Mouse (Mus musculus) megakaryocyte, embryonic 14.5 days (primary cell): ENCODE results near the gene Bcl6. TPM values are rescaled to one million over a fixed set of nuclear protein-coding genes. Genes with fewer than 3 reads are reported as not detected.
A peak's percentile ranks its signal among the peaks of the same experiment; 100 is the strongest.

Experiments used
- H3K27me3 ChIP-seq: replicated peaks from 2 replicates; pipeline ENCODE3; 2012; ENCODE audit warnings: inconsistent platforms
- H3K36me3 ChIP-seq: replicated peaks from 2 replicates; pipeline ENCODE3; 2012; ENCODE audit warnings: low read length, inconsistent platforms, mixed read lengths
- H3K4me1 ChIP-seq: 2 replicates; pipeline ENCODE4 v1.6.1; 2012; ENCODE audit warnings: inconsistent platforms
- H3K4me3 ChIP-seq: replicated peaks from 2 replicates; pipeline ENCODE3; 2012; ENCODE audit warnings: moderate library complexity, mild to moderate bottlenecking, inconsistent platforms
- H3K9me3 ChIP-seq: 2 replicates; pipeline ENCODE4 v1.6.1; 2012; ENCODE audit warnings: inconsistent platforms
- FLI1 ChIP-seq: IDR thresholded peaks from 2 replicates; pipeline ENCODE4 v1.6.1; 2012; ENCODE audit warnings: low read length, inconsistent platforms, mixed read lengths
- GATA1 ChIP-seq: IDR thresholded peaks from 3 replicates; pipeline ENCODE4 v1.6.1; 2012; ENCODE audit warnings: mixed read lengths, low read length, inconsistent platforms, borderline replicate concordance
- polyA plus RNA-seq: library from polyadenylated mRNA; stranded (reverse); fragments of >175 nt; gene quantifications from 2 replicates; pipeline ENCODE4 v1.2.3, GENCODE M21; 2012; ENCODE audit warnings: low replicate concordance; ENCODE audit not compliant: insufficient read depth

The Bcl6 gene
- polyA plus RNA-seq, 1 experiment = 3.5 TPM

GRCm38 (mm10) chr16:23991846-23992580 is 3.4 kb upstream of the Bcl6 start:
- Histone ChIP-seq H3K9me3 (no peaks in the 10 kb centered on the region), H3K36me3 (no peaks in the 10 kb centered on the region), H3K4me1 (peaks cover 12% of the 10 kb centered on the region), H3K4me3 (no peak overlapping the region), H3K27me3 (peaks cover 10% of the 10 kb centered on the region)
- no peak for TF ChIP-seq FLI1
- TF ChIP-seq GATA1 = no peak

- TF ChIP-seq GATA1 = no peak
- no peak for TF ChIP-seq FLI1
- Histone ChIP-seq H3K4me1 (peaks cover 21% of the 10 kb centered on the region), H3K27me3 (peaks cover 10% of the 10 kb centered on the region), H3K9me3 (no peaks in the 10 kb centered on the region), H3K4me3 (no peak overlapping the region), H3K36me3 (no peaks in the 10 kb centered on the region)
Observed at GRCm38 (mm10) chr16:23991170-23991569, 2.5 kb upstream of the Bcl6 start.

GRCm38 (mm10) chr16:23990161-23990970 is 1.7 kb upstream of the Bcl6 start:
- Histone ChIP-seq H3K27me3 (peaks cover 10% of the 10 kb centered on the region), H3K36me3 (no peaks in the 10 kb centered on the region), H3K9me3 (no peaks in the 10 kb centered on the region), H3K4me3 (peak overlapping the region; percentile 92), H3K4me1 (peaks cover 28% of the 10 kb centered on the region)
- TF ChIP-seq GATA1 = no peak
- TF ChIP-seq FLI1 = no peak

- H3K4me1 ChIP-seq = peaks cover 35% of the 10 kb centered on the region
- H3K4me3 ChIP-seq = peak overlapping the region; percentile 92
- peaks cover 10% of the 10 kb centered on the region for H3K27me3 ChIP-seq
- TF ChIP-seq GATA1 (no peak), FLI1 (no peak)
- H3K36me3 ChIP-seq = no peaks in the 10 kb centered on the region
- no peaks in the 10 kb centered on the region for H3K9me3 ChIP-seq
Observed at GRCm38 (mm10) chr16:23989209-23990160, 833 bp upstream of the Bcl6 start.

GRCm38 (mm10) chr16:23988157-23988465 is 541 bp downstream of the Bcl6 start:
- peaks cover 47% of the 10 kb centered on the region for H3K4me1 ChIP-seq
- peak overlapping the region; percentile 92 for H3K4me3 ChIP-seq
- H3K36me3 ChIP-seq = no peaks in the 10 kb centered on the region
- no peaks in the 10 kb centered on the region for H3K9me3 ChIP-seq
- TF ChIP-seq FLI1 (no peak), GATA1 (no peak)
- H3K27me3 ChIP-seq = peaks cover 4% of the 10 kb centered on the region

- no peaks in the 10 kb centered on the region for H3K36me3 ChIP-seq
- peak overlapping the region; percentile 92 for H3K4me3 ChIP-seq
- TF ChIP-seq FLI1 (no peak), GATA1 (no peak)
- H3K27me3 ChIP-seq = peaks cover 3% of the 10 kb centered on the region
- no peaks in the 10 kb centered on the region for H3K9me3 ChIP-seq
- peaks cover 53% of the 10 kb centered on the region for H3K4me1 ChIP-seq
Observed at GRCm38 (mm10) chr16:23987341-23988156, 1.1 kb downstream of the Bcl6 start.

GRCm38 (mm10) chr16:23986871-23987270 is 1.8 kb downstream of the Bcl6 start:
- Histone ChIP-seq H3K36me3 (no peaks in the 10 kb centered on the region), H3K9me3 (no peaks in the 10 kb centered on the region), H3K4me1 (peaks cover 60% of the 10 kb centered on the region), H3K4me3 (peak overlapping the region; percentile 92), H3K27me3 (peaks cover 3% of the 10 kb centered on the region)
- no peak for TF ChIP-seq GATA1
- no peak for TF ChIP-seq FLI1

GRCm38 (mm10) chr16:23986176-23986575 is 2.5 kb downstream of the Bcl6 start:
- Histone ChIP-seq H3K4me3 (peak overlapping the region; percentile 92), H3K36me3 (no peaks in the 10 kb centered on the region), H3K27me3 (peaks cover 9% of the 10 kb centered on the region), H3K9me3 (no peaks in the 10 kb centered on the region), H3K4me1 (peaks cover 63% of the 10 kb centered on the region)
- no peak for TF ChIP-seq FLI1
- TF ChIP-seq GATA1 = no peak

- Histone ChIP-seq H3K36me3 (no peaks in the 10 kb centered on the region), H3K4me1 (peaks cover 68% of the 10 kb centered on the region), H3K9me3 (no peaks in the 10 kb centered on the region), H3K4me3 (peak overlapping the region; percentile 91), H3K27me3 (peaks cover 16% of the 10 kb centered on the region)
- TF ChIP-seq GATA1 (no peak), FLI1 (no peak)
Observed at GRCm38 (mm10) chr16:23985467-23985861, 3.2 kb downstream of the Bcl6 start.
